Mouse (Mus musculus): ENCODE results near the gene Rhox8.
"Not testable (repeated sequence)": the region's sequence is repeated elsewhere in the genome, so short reads cannot be mapped to it uniquely, and the experiment has no call there.

Gene Rhox8

DNA sequence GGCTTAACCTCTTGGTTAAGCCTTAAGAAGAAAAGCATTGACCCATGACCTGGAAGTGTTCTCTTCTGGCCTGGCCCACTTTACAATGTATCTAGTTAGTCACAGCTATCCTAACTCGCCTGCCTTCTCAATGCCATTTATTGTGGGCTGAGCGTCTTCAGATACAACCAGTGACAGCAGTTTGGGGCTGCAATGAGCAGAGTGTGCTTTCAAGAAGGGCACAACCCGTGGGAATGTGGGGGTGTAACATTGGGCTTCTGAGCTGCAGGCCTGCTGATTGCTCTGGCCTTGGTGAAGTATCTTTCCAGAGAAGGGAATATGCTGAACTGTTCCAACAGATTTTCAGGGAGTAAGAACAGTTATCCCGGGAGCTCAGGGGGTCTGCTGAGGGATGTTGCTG is at the start of gene Rhox8:
Rhox8 (minus strand) TSS at position 101 of the 400 bp plus-strand sequence.
- DNase-seq (ENCODE audit: low spot score), result no peak

- DNase-seq (ENCODE audit: low spot score), result no peak
Observed at GRCm38 (mm10) chrX:37916311-37916710, 37.6 kb upstream of the Rhox8 start.

DNA sequence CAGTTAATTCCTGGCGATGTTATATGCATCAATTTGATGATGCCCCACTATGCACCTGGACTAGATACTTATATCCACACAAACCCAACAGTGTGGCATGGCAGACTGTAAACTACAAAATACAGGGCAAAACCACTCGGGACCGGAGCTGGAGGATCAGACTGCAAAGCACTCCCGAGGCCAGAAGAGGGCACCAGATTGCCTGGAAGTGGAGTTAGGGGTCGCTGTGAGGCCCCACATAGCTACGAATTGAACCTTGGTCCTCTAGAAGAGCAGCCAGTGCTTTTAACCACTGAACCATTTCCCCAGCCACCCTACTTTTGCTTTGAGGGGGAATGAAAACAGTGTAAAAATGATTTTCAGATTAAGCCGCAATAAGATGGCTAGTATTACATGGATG is 29.8 kb upstream of the Rhox8 start:
- no peak for DNase-seq (ENCODE audit: low spot score)

GRCm38 (mm10) chrX:37903727-37904126 is 25.0 kb upstream of the Rhox8 start:
- no peak for DNase-seq (ENCODE audit: low spot score)

GRCm38 (mm10) chrX:37901670-37902069 is 22.9 kb upstream of the Rhox8 start, which contains the start of gene Rhox9:
Gene Rhox9 (minus strand): TSS chrX:37901770.
- DNase-seq (ENCODE audit: low spot score), result not testable (repeated sequence)

DNA sequence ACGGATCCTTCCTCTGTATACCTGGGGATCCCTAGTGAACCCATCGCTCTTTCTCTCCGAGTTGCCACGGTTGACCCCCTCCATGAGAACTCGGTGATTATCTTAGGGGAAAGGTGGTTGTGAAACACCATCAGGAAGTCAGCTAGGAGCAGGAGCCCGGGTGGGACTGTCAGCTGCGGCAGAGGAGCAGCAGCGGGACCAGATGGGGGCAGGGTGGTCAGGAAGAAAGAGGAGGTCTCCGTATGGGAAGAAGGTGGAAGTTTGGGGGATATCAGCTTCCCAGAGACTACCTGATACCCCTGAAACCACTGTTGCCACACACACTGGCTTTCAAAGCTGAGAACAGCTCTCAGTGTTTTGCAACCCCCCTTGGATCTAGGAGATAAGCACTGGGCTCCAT is 18.4 kb upstream of the Rhox8 start, which contains the start of gene Rhox7b:
Rhox7b (minus strand) TSS at position 101 of the 400 bp plus-strand sequence.
- DNase-seq (ENCODE audit: low spot score), result not testable (repeated sequence)

DNA sequence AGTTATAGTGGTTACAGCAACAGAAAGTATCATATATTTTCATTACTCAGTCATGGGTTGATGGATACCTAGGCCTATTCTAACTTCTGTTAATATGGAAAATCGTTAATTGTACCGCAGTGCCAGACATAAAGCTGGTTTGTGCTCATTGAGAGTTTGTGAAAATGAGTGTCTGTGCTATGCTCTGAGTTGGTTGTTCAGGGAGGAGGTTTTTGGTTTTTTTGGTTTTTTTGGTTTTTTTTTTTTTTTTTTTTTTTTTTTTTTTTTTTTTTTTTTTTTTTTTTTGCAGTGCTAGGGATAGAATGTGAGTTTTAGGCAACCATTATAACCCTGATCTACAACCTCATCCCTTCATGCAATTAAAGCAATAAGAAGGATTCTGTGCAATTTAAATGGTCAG is 7.1 kb downstream of the Rhox8 start:
- no peak for DNase-seq (ENCODE audit: low spot score)

- DNase-seq (ENCODE audit: low spot score), result not testable (repeated sequence)
Observed at GRCm38 (mm10) chrX:37831386-37831785, 47.4 kb downstream of the Rhox8 start, which contains the start of gene Rhox7a. Gene Rhox7a (plus strand): TSS chrX:37831686.

DNA sequence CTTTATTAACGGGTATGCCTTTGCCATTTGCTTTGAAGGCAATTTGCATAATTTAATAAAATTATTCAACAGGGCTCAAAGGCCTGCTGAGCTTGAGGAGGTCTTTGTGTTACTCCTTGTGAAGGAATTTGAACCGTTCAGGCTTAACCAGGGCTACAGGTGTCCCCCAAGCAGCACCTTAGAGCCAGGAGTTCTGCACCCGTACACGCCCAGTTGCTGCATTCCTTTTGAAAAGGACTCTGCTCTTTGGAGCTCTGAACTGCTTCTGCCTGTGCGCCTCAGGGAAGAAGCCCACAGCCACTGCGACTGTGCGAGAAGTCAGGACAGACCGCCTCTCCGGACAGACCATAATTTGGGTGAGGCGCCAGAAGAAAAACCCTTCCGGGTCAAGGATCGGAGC is 52.1 kb downstream of the Rhox8 start, which contains the start of gene Rhox6:
Rhox6 (plus strand) TSS at position 301 of the 400 bp plus-strand sequence.
- DNase-seq (ENCODE audit: low spot score), result not testable (repeated sequence)
